Mouse (Mus musculus) CH12.LX (cell line): ENCODE results near the gene Gm26558.

Experiments used
- BHLHE40 ChIP-seq: IDR thresholded peaks from 2 replicates; pipeline ENCODE4 v1.6.1; 2011; ENCODE audit warnings: mild to moderate bottlenecking, low read depth, low read length, improper control_type of control experiment
- CTCF ChIP-seq, 2 experiments: IDR thresholded peaks in 1 of 2; conservative IDR thresholded peaks in 1 of 2; 2 replicates each; pipeline ENCODE4 v1.5.1; 2011 to 2012; ENCODE audit warnings: low read depth in 2 of 2, low read length in 2 of 2, improper control_type of control experiment in 1 of 2, inconsistent platforms in 1 of 2, mild to moderate bottlenecking in 1 of 2, moderate library complexity in 1 of 2
- ETS1 ChIP-seq: conservative IDR thresholded peaks from 2 replicates; pipeline ENCODE4 v1.6.1; 2012; ENCODE audit warnings: low read depth, mild to moderate bottlenecking, inconsistent platforms, low read length, improper control_type of control experiment, moderate library complexity
- MEF2A ChIP-seq: IDR thresholded peaks from 2 replicates; pipeline ENCODE4 v1.6.1; 2014; ENCODE audit warnings: low read depth, mild to moderate bottlenecking, inconsistent platforms, low read length, improper control_type of control experiment, borderline replicate concordance
- POLR2A ChIP-seq: IDR thresholded peaks from 2 replicates; pipeline ENCODE4 v1.6.1; 2011; ENCODE audit warnings: low read depth, mild to moderate bottlenecking, improper control_type of control experiment, low read length
- TCF12 ChIP-seq: IDR thresholded peaks from 2 replicates; pipeline ENCODE4 v1.6.1; 2014; ENCODE audit warnings: low read depth, mild to moderate bottlenecking, inconsistent platforms, low read length, improper control_type of control experiment
- UBTF ChIP-seq: IDR thresholded peaks from 2 replicates; pipeline ENCODE4 v1.6.1; 2012; ENCODE audit warnings: low read depth, mild to moderate bottlenecking, inconsistent platforms, low read length, improper control_type of control experiment, moderate library complexity
- ZC3H11A ChIP-seq: IDR thresholded peaks from 2 replicates; pipeline ENCODE4 v1.6.1; 2012; ENCODE audit warnings: low read depth, mild to moderate bottlenecking, inconsistent platforms, low read length, improper control_type of control experiment
- ZMIZ1 ChIP-seq: IDR thresholded peaks from 2 replicates; pipeline ENCODE4 v1.6.1; 2012; ENCODE audit warnings: low read depth, mild to moderate bottlenecking, inconsistent platforms, low read length, improper control_type of control experiment

GRCm38 (mm10) chr2:70647681-70648080, 14.2 kb downstream of the Gm26558 start:
- TF ChIP-seq CTCF (conservative IDR thresholded peaks at IDR 0.05 in 1 of 2, IDR thresholded peaks at IDR 0.05 in 1 of 2; ENCODE audit: low read depth in 2 of 2, low read length in 2 of 2) (no peak), ZMIZ1 (no peak), UBTF (no peak), POLR2A (no peak), ETS1 (no peak), BHLHE40 (no peak), ZC3H11A (no peak), MEF2A (no peak), TCF12 (no peak)
